Mouse (Mus musculus) heart, embryonic 15.5 days (tissue): ENCODE measurements around the gene Lfng. TPM values are rescaled to one million over a fixed set of nuclear protein-coding genes. Genes with fewer than 3 reads are reported as not detected.

ENCODE experiments used
- ATAC-seq: fragments of 200-750 bp; cut with Nextera tagmentation; replicated peaks from 2 replicates; pipeline ENCODE4 v1.8.0; 2017; ENCODE audit warnings: low read depth, moderate TSS enrichment; ENCODE audit not compliant: insufficient number of reproducible peaks, insufficient read depth, low FRiP score
- H3K27ac ChIP-seq: fragments of 300-500 bp; sonication (generic); 2 replicates; pipeline ENCODE4 v1.5.1; 2015; ENCODE audit warnings: mild to moderate bottlenecking, inconsistent platforms
- H3K27me3 ChIP-seq: fragments of 300-500 bp; sonication (generic); 2 replicates; pipeline ENCODE4 v1.6.1; 2015; ENCODE audit warnings: inconsistent platforms
- H3K36me3 ChIP-seq: fragments of 300-500 bp; sonication (generic); 2 replicates; pipeline ENCODE4 v1.6.1; 2015; ENCODE audit warnings: mild to moderate bottlenecking, inconsistent platforms
- H3K4me1 ChIP-seq: fragments of 300-500 bp; sonication (generic); replicated peaks from 2 replicates; pipeline ENCODE4 v1.6.1; 2015; ENCODE audit warnings: inconsistent platforms
- H3K4me2 ChIP-seq: fragments of 300-500 bp; sonication (generic); 2 replicates; pipeline ENCODE4 v1.6.1; 2015; ENCODE audit warnings: inconsistent platforms, mild to moderate bottlenecking, moderate library complexity
- H3K4me3 ChIP-seq: fragments of 300-500 bp; sonication (generic); 2 replicates; pipeline ENCODE4 v1.5.1; 2015; ENCODE audit warnings: mild to moderate bottlenecking, inconsistent platforms
- H3K9ac ChIP-seq: fragments of 300-500 bp; sonication (generic); 2 replicates; pipeline ENCODE4 v1.6.1; 2015; ENCODE audit warnings: mild to moderate bottlenecking, inconsistent platforms
- H3K9me3 ChIP-seq: fragments of 300-500 bp; sonication (generic); replicated peaks from 2 replicates; pipeline ENCODE4 v1.6.1; 2016; ENCODE audit warnings: inconsistent platforms
- WGBS: fragments of 180-500 bp; shearing (Covaris S2); methylation state at CpG from one replicate; pipeline ENCODE4 v1.1.7; 2015; ENCODE audit warnings: mixed read lengths; 5-methylcytosine and 5-hydroxymethylcytosine counted together
- polyA plus RNA-seq: library from polyadenylated mRNA; unstranded; fragments of >200 nt; fragmentation: Nextera tagmentation; extraction: Ambion mirVana; gene quantifications from 2 replicates; pipeline ENCODE4 v1.2.1, GENCODE M21; 2015

The Lfng gene
- polyA plus RNA-seq: 5.0 and 7.9 TPM in 2 replicates

DNA sequence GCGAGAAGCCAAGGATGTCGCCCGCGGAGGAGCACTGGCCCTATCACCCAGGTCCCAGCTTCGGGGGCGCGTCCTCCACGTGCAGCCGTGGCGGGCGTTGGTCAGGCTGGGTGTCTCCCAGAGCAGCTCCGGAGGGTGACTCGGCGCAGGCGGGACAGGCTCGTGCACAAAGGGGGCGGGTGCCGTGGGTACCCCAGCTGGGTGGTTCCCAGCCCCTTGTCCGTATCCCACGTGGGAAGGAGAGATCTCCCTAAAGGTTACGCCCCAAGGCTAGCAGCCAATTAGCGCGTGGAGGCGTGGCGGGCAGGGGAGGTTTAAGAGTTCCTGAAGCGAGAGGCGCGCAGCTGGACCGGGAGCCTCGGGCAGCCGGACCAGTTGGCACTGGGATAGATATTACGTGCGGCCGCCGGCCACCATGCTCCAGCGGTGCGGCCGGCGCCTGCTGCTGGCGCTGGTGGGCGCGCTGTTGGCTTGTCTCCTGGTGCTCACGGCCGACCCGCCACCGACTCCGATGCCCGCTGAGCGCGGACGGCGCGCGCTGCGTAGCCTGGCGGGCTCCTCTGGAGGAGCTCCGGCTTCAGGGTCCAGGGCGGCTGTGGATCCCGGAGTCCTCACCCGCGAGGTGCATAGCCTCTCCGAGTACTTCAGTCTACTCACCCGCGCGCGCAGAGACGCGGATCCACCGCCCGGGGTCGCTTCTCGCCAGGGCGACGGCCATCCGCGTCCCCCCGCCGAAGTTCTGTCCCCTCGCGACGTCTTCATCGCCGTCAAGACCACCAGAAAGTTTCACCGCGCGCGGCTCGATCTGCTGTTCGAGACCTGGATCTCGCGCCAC lies at the start of gene Lfng:
Lfng (plus strand) TSS at position 320 of the 835 bp plus-strand sequence.
- peak within 1 kb of the TSS; percentile 87 for H3K4me2 ChIP-seq
- peaks cover 64% of the 10 kb centered on the region for H3K27me3 ChIP-seq
- H3K9me3 ChIP-seq: no peaks in the 10 kb centered on the region
- peak; percentile 65 for ATAC-seq
- no peaks in the 10 kb centered on the region for H3K36me3 ChIP-seq
- H3K4me3 ChIP-seq: peak within 1 kb of the TSS; percentile 54
- H3K9ac ChIP-seq: peak within 1 kb of the TSS; percentile 53
- WGBS: under 1% methylated on average over 91 of the region's 91 CpGs
- peaks cover 63% of the 10 kb centered on the region for H3K4me1 ChIP-seq
- H3K27ac ChIP-seq: peak within 1 kb of the TSS; percentile 86

DNA sequence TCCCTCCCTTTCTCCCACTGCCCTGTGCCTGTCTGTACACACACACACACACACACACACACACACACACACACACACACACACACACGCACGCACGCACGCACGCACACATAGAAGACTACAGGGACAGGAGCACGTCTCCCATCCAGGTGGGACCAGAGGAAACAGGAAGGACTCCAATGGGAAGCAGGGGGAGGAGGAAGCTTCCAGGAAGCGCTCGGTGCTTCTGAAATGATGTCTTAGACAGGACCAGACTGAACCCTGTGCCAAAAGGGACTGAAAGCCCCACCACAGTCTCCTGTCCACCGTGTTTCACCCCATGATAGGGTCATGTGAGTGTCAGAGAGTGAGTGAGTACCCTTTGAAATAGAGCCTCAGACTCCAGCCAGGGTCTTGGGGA lies 44.5 kb upstream of the Lfng start:
- Histone ChIP-seq H3K36me3 (no peaks in the 10 kb centered on the region), H3K9ac (no peak overlapping the region), H3K9me3 (no peaks in the 10 kb centered on the region), H3K27me3 (no peaks in the 10 kb centered on the region), H3K4me2 (no peak overlapping the region), H3K27ac (no peak overlapping the region), H3K4me3 (no peak overlapping the region), H3K4me1 (peaks cover 17% of the 10 kb centered on the region)
- 77% methylated on average over 9 of the region's 9 CpGs for WGBS
- no peak for ATAC-seq

DNA sequence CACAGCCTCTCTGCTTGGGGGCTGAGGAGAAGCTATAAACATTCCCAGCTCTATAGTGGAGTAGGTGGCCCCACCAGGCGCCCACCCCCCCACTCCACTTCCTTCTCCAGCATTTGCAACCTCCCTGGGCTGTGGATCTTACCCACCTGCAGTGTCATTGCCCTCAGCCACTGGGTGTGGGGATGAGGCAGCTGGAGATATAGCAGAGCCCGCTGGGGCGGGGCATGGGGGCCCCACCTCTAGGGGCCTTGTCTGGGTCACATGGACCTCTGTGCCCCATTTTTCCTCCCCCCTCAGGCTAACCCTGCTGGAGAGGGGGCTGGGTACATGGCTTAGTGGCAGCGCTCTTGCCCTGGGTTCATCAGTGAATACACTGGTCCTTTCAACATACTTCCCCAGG lies 42.2 kb upstream of the Lfng start, which contains the start of gene Grifin:
Grifin (minus strand) TSS at position 176 of the 400 bp plus-strand sequence.
- 80% methylated on average over 4 of the region's 4 CpGs for WGBS
- H3K9ac ChIP-seq: no peak within 1 kb of the TSS
- no peaks in the 10 kb centered on the region for H3K9me3 ChIP-seq
- H3K4me1 ChIP-seq: peaks cover 28% of the 10 kb centered on the region
- H3K27me3 ChIP-seq: no peaks in the 10 kb centered on the region
- no peaks in the 10 kb centered on the region for H3K36me3 ChIP-seq
- H3K4me3 ChIP-seq: no peak within 1 kb of the TSS
- ATAC-seq: no peak
- H3K4me2 ChIP-seq: no peak within 1 kb of the TSS
- H3K27ac ChIP-seq: peak within 1 kb of the TSS; percentile 49; the same call in 1 of the 2 replicates

DNA sequence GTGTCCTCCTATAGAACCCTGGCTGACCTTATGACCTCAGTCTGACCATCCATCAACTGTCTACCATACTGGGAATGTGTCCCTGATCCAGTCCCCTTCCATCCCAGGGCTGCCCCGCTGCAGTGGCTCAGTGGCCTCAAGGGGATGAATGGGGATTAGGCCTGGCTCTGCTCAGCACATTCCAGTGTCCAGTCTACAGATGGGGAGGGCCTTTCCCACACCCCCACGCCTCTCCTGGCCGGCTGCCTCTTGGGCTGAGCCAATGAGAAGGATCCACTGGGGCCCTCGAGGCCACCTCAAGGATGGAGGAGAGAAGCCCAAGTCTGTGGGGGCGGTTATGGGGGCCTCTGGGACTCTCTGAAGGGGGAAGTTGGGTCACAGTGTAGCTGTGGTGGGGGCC lies 41.7 kb upstream of the Lfng start:
- peaks cover 28% of the 10 kb centered on the region for H3K4me1 ChIP-seq
- 57% methylated on average over 5 of the region's 5 CpGs for WGBS
- H3K4me3 ChIP-seq: no peak overlapping the region
- H3K9me3 ChIP-seq: no peaks in the 10 kb centered on the region
- ATAC-seq: peak; percentile 51; the same call in 1 of the 2 replicates
- no peaks in the 10 kb centered on the region for H3K27me3 ChIP-seq
- H3K27ac ChIP-seq: peak overlapping the region; percentile 49; the same call in 1 of the 2 replicates
- no peaks in the 10 kb centered on the region for H3K36me3 ChIP-seq
- no peak overlapping the region for H3K9ac ChIP-seq
- no peak overlapping the region for H3K4me2 ChIP-seq

DNA sequence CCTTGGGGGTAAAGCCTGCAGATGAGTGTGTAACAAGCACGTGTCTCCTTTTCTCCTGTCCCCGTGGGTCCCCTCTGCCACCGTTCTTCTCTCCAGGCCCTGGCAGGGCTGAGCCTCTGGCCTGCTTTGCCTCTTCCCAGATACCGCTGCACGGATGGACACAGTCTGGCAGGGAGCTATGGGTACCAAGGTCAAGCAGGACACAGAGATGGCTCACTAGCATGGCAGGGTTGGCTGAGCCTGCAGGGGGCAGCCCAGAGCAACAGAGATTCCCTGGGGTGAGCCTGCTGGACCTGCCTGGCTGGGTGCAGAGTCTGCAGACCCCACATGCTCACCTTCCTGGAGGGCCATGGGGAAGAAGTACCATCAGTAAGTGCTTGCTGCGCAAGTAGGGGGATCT lies 41.3 kb upstream of the Lfng start:
- peaks cover 28% of the 10 kb centered on the region for H3K4me1 ChIP-seq
- no peak overlapping the region for H3K4me3 ChIP-seq
- H3K4me2 ChIP-seq: no peak overlapping the region
- peak; percentile 41; the same call in 1 of the 2 replicates for ATAC-seq
- 50% methylated on average over 6 of the region's 6 CpGs for WGBS
- H3K27ac ChIP-seq: peak overlapping the region; percentile 49; the same call in 1 of the 2 replicates
- H3K9ac ChIP-seq: no peak overlapping the region
- no peaks in the 10 kb centered on the region for H3K9me3 ChIP-seq
- H3K27me3 ChIP-seq: no peaks in the 10 kb centered on the region
- no peaks in the 10 kb centered on the region for H3K36me3 ChIP-seq

DNA sequence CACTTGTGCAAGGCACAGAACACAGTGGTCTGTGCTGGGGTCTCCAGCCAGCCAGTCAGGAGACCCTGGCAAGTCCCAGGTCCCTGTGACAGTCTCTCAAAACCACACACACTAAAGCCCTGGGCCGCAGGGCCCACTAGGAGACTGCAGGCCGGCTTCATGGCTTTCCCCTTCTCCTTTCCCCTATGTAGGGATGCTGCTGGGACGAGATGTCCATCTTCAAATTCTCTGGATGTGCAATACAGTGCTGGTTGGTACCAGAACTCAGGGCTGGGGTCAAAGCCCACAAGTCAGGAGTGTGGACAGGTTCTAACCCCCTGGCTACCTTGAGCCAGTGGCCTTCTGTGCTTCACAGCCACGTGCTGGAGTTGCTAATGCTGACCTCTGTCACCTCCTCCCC lies 40.8 kb upstream of the Lfng start:
- no peaks in the 10 kb centered on the region for H3K9me3 ChIP-seq
- H3K4me1 ChIP-seq: peaks cover 28% of the 10 kb centered on the region
- H3K36me3 ChIP-seq: no peaks in the 10 kb centered on the region
- H3K4me2 ChIP-seq: no peak overlapping the region
- no peak overlapping the region for H3K4me3 ChIP-seq
- WGBS: 74% methylated on average over 4 of the region's 4 CpGs
- no peak overlapping the region for H3K9ac ChIP-seq
- ATAC-seq: no peak
- no peaks in the 10 kb centered on the region for H3K27me3 ChIP-seq
- H3K27ac ChIP-seq: peak overlapping the region; percentile 49; the same call in 1 of the 2 replicates

DNA sequence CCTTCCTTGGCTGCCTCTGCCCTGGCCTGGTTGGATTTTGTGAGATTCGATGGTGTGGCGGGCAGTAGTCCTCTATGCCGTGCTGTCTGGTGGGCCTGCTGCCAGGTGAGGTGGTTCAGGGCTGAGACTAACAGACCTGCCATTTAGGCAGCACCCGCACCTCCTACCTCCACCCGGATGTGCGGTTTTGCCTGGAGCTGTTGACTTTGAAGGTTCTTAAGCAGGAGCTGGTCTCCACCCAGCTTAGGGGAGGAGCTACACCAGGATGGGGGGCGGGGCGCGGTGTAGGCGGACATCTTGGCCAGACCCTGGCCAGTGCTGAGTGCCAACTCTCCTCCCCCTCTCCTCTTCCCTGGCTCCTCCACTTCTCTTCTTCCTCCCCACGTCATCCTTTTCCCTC lies 39.8 kb upstream of the Lfng start:
- 50% methylated on average over 11 of the region's 11 CpGs for WGBS
- no peaks in the 10 kb centered on the region for H3K9me3 ChIP-seq
- no peak overlapping the region for H3K4me2 ChIP-seq
- H3K4me3 ChIP-seq: no peak overlapping the region
- no peak overlapping the region for H3K9ac ChIP-seq
- H3K36me3 ChIP-seq: no peaks in the 10 kb centered on the region
- no peak for ATAC-seq
- H3K27me3 ChIP-seq: no peaks in the 10 kb centered on the region
- no peak overlapping the region for H3K27ac ChIP-seq
- peaks cover 34% of the 10 kb centered on the region for H3K4me1 ChIP-seq

DNA sequence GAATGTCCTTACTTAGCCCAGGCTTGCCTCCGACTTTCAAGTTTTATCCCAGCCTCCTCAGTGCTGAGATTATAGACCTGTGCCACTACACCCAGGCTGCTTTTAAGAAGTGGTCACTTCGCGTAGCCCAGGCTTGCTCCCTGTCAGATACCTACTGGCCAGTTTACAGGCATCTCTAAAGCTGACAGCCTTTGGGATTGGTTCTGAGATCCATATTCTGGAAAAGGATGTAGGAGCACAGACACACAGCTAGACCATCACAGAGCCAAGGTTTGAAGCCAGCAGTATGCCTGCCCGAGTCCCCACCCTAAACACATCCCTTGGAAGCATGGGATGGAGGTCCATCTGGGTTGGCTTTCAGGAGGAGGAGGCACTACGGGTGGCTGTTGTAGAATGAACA lies 39.4 kb upstream of the Lfng start:
- Histone ChIP-seq H3K9me3 (no peaks in the 10 kb centered on the region), H3K9ac (no peak overlapping the region), H3K27ac (no peak overlapping the region), H3K36me3 (no peaks in the 10 kb centered on the region), H3K4me1 (peaks cover 37% of the 10 kb centered on the region), H3K27me3 (no peaks in the 10 kb centered on the region), H3K4me3 (no peak overlapping the region), H3K4me2 (no peak overlapping the region)
- ATAC-seq: no peak
- WGBS: 87% methylated on average over 5 of the region's 5 CpGs

DNA sequence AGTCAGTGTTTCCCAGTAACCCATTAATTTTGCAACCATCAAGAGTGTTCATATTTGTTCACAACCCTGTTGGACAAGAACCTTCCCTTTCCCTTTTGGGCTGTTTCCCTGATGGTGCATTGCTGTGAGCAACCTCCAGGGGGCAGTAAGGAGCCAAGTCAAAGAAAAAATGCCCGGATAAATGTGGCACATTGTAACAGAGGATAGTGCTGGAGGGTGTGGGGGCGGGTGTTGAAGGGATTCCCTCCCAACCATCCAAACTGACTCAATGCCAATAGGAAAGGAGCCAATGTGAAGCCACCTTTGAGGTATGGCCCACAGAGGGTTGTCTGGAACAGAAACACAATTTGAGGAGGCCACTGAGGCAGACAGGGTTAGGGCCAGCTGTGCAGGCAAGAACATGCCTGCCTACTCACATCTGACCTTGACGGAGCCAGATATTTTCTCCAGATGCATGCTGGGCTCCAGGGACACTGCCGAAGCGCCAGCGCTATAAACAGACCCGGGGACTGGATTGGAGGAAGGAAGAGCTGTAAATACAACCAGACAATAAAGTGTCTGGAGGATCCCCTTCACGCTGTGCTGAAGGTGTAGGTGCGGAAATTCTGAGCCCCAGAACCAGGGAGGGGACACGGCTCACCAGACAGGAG lies 38.7 kb upstream of the Lfng start:
- peaks cover 37% of the 10 kb centered on the region for H3K4me1 ChIP-seq
- H3K27me3 ChIP-seq: no peaks in the 10 kb centered on the region
- H3K4me3 ChIP-seq: no peak overlapping the region
- H3K9ac ChIP-seq: 0 out of 2 replicates have a peak overlapping the region, but pooled peaks have one; percentile 29
- H3K9me3 ChIP-seq: no peaks in the 10 kb centered on the region
- H3K36me3 ChIP-seq: no peaks in the 10 kb centered on the region
- peak overlapping the region; percentile 41; the same call in 1 of the 2 replicates for H3K4me2 ChIP-seq
- ATAC-seq: no peak
- peak overlapping the region; percentile 46; the same call in 1 of the 2 replicates for H3K27ac ChIP-seq
- 36% methylated on average over 10 of the region's 10 CpGs for WGBS

DNA sequence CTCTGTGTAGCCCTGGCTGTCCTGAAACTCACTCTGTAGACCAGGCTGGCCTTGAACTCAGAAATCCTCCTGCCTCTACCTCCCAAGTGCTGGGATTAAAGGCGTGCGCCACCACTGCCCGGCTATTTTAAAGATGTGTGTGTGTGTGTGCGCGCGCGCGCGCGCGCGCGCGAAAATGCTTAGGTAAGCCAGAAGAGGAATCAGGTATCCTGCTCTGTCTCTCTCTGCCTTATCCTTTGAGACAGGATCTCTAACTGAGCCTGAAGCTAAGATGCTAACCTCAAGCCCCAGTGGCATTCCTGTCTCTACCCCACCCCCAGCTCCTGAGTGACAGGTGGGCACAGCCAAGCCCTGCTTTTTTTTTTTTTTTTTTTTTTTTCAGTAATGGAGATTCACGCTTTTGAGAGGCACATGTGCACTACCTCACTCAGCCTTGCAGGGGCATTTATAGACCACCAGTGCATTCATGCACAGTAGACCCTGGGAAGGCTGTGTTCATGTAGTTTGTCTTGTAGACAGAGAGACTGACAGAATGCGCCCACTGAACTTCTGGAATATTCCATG lies 38.0 kb upstream of the Lfng start:
- no peaks in the 10 kb centered on the region for H3K9me3 ChIP-seq
- WGBS: 78% methylated on average over 16 of the region's 16 CpGs
- no peaks in the 10 kb centered on the region for H3K27me3 ChIP-seq
- H3K4me1 ChIP-seq: peaks cover 37% of the 10 kb centered on the region
- H3K4me3 ChIP-seq: no peak overlapping the region
- H3K9ac ChIP-seq: no peak overlapping the region
- ATAC-seq: no peak
- H3K27ac ChIP-seq: no peak overlapping the region
- H3K36me3 ChIP-seq: no peaks in the 10 kb centered on the region
- no peak overlapping the region for H3K4me2 ChIP-seq

DNA sequence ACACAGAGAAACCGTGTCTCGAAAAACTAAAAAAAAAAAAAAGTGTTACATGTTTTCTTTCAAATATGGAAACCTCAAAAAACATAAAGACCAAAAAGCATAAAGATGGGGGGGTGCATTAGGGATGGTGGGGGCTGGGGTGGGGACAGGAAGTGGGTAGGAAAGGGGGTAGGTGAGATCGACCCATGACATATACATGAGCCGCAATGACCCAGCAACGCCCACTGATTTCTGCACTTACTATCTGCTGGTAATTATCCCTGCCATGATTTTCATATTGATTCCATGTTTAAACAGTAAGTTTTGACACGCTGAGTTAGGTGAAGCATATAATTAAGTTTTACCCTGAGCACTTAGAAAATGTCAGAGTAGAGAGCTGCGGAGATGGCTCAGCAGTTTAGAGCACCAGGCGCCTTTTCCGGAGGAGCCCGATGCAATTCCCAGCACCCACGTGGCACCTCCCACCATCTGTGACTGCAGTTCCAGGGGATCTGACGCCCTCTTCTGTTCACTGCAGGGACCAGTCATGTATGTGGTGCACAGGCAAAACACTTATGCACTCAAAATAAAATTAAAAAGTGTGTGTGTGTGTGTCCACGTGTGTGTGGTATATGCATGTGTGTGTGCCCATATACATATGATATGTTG lies 36.8 kb upstream of the Lfng start:
- no peak for ATAC-seq
- Histone ChIP-seq H3K4me1 (peaks cover 35% of the 10 kb centered on the region), H3K4me3 (no peak overlapping the region), H3K27ac (no peak overlapping the region), H3K27me3 (no peaks in the 10 kb centered on the region), H3K36me3 (no peaks in the 10 kb centered on the region), H3K9ac (no peak overlapping the region), H3K9me3 (no peaks in the 10 kb centered on the region), H3K4me2 (no peak overlapping the region)
- 88% methylated on average over 13 of the region's 13 CpGs for WGBS
